Mouse (Mus musculus) neural tube, embryonic 12.5 days (tissue): ENCODE data around the gene 4930455H04Rik. TPM values are rescaled to one million over a fixed set of nuclear protein-coding genes. Genes with fewer than 3 reads are reported as not detected.

Source experiments
- ATAC-seq: fragments of 200-750 bp; cut with Nextera tagmentation; 2 replicates; pipeline ENCODE4 v1.8.0; 2017; ENCODE audit warnings: low read depth, mild to moderate bottlenecking, moderate TSS enrichment, moderate library complexity; ENCODE audit not compliant: low FRiP score
- H3K27ac ChIP-seq: fragments of 300-500 bp; sonication (generic); 2 replicates; pipeline ENCODE4 v1.5.1; 2016
- H3K27me3 ChIP-seq: fragments of 300-500 bp; sonication (generic); replicated peaks from 2 replicates; pipeline ENCODE4 v1.6.1; 2016; ENCODE audit warnings: mild to moderate bottlenecking
- H3K36me3 ChIP-seq: fragments of 300-500 bp; sonication (generic); 2 replicates; pipeline ENCODE4 v1.6.1; 2016; ENCODE audit warnings: mild to moderate bottlenecking
- H3K4me1 ChIP-seq: fragments of 300-500 bp; sonication (generic); 2 replicates; pipeline ENCODE4 v1.6.1; 2016
- H3K4me2 ChIP-seq: fragments of 300-500 bp; sonication (generic); replicated peaks from 2 replicates; pipeline ENCODE4 v1.6.1; 2016; ENCODE audit warnings: mild to moderate bottlenecking
- H3K4me3 ChIP-seq: fragments of 300-500 bp; sonication (generic); 2 replicates; pipeline ENCODE4 v1.5.1; 2016
- H3K9ac ChIP-seq: fragments of 300-500 bp; sonication (generic); 2 replicates; pipeline ENCODE4 v1.6.1; 2016; ENCODE audit warnings: mild to moderate bottlenecking
- H3K9me3 ChIP-seq: fragments of 300-500 bp; sonication (generic); 2 replicates; pipeline ENCODE4 v1.6.1; 2016; ENCODE audit warnings: mild to moderate bottlenecking
- WGBS: fragments of 180-500 bp; shearing (Covaris S2); methylation state at CpG from one replicate; pipeline ENCODE4 v1.1.7; 2016; 5-methylcytosine and 5-hydroxymethylcytosine counted together
- polyA plus RNA-seq: library from polyadenylated mRNA; unstranded; fragments of >200 nt; fragmentation: Nextera tagmentation; extraction: Ambion mirVana; gene quantifications from 2 replicates; pipeline ENCODE4 v1.2.1, GENCODE M21; 2016

4930455H04Rik gene
- polyA plus RNA-seq, 1 experiment from 2014 or later, result not detected

DNA sequence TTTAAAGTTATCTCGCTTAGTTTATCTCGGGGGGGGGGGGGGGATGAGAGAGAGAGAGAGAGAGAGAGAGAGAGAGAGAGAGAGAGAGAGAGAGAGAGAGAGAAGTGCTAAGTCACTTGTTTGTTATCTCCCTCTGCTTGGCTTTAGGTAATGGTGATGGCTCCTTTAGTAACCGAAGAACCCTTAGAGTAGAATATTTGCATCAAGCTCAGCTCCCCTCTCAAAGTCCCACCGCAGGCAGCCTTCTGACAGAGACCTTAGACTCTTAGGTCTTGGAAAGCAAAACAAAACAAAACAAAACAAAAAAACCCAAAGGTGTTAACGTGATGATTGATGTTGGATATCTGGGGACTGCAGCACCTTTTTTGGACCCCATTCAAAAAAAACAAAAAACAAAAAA is 936 bp downstream of the 4930455H04Rik start:
- H3K9ac ChIP-seq, result 0 out of 2 replicates have a peak overlapping the region, but pooled peaks have one; percentile 48

DNA sequence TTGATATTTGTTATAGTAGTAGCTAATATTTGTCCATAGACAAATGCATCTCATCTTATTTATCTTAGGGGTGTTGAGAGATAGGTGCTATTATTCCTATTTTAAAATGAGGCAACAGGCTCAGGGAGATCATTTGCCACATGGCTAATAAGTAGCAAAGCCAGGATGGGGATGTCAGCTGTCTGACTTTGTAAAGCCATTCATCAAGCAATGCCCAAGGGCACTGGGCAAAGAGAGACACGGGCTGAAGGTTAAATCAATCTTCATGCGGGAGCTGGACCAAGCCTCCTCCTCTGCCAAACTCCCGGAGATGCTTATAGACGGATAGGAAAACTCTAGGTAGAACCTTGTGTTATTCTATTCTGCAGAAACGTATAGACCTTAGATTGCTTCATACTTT is 1.7 kb downstream of the 4930455H04Rik start:
- no peaks in the 10 kb centered on the region for H3K9me3 ChIP-seq
- no peak overlapping the region for H3K27ac ChIP-seq
- WGBS, result 65% methylated on average over 5 of the region's 5 CpGs
- no peak overlapping the region for H3K4me2 ChIP-seq
- no peak overlapping the region for H3K4me3 ChIP-seq
- H3K36me3 ChIP-seq, result no peaks in the 10 kb centered on the region
- H3K4me1 ChIP-seq, result peaks cover 6% of the 10 kb centered on the region; the same call in 1 of the 2 replicates
- no peaks in the 10 kb centered on the region for H3K27me3 ChIP-seq
- no peak for ATAC-seq
- no peak overlapping the region for H3K9ac ChIP-seq

More for the DNA sequence above, 936 bp downstream of the 4930455H04Rik start:
- no peaks in the 10 kb centered on the region for H3K27me3 ChIP-seq
- WGBS, result 38% methylated on average over 5 of the region's 5 CpGs
- peaks cover 6% of the 10 kb centered on the region; the same call in 1 of the 2 replicates for H3K4me1 ChIP-seq
- no peak for ATAC-seq
- H3K27ac ChIP-seq, result no peak overlapping the region
- peak overlapping the region; percentile 63 for H3K4me2 ChIP-seq
- H3K36me3 ChIP-seq, result no peaks in the 10 kb centered on the region
- H3K9me3 ChIP-seq, result no peaks in the 10 kb centered on the region
- H3K4me3 ChIP-seq, result peak overlapping the region; percentile 30; the same call in 1 of the 2 replicates

DNA sequence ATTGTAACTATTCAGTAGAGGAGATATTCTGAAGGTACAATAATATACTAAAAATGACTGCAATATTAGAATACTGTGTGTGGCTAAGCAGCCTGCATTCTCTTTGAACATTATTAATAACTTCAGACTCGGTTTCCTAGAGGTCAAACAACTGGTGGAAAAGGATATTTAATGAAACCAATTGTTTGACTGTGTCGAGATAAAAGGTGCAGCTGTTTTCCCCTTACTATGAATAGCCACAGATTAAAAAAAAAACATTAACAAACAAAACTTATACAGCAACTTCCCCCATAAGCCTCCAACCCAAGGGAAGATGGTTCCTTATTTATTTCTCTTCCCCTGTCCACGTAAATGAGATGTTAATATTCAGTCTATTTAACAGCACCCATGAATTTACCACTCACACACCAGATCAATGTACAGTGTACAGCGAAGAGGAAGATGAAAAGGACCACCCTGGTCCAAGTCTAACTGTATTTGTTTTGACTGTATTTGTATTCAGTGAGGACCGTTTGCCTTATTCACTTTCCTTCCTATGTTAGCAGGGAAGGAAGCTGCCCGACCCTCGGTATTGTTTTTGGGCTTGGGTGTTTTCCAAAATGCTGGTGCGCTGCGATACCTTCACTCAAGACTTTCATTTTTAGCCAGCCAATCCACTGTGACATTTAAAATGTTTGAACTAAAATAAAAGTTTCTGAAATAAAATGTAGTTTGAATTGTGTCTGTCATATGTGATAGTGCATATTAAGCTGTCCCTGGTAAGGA is 13.9 kb downstream of the 4930455H04Rik start:
- H3K9ac ChIP-seq, result no peak overlapping the region
- no peak overlapping the region for H3K4me2 ChIP-seq
- no peak overlapping the region for H3K4me3 ChIP-seq
- no peaks in the 10 kb centered on the region for H3K27me3 ChIP-seq
- no peaks in the 10 kb centered on the region for H3K36me3 ChIP-seq
- no peaks in the 10 kb centered on the region for H3K4me1 ChIP-seq
- no peak overlapping the region for H3K27ac ChIP-seq
- WGBS, result 82% methylated on average over 9 of the region's 9 CpGs
- no peak for ATAC-seq
- no peaks in the 10 kb centered on the region; the same call in none of the 2 replicates for H3K9me3 ChIP-seq

DNA sequence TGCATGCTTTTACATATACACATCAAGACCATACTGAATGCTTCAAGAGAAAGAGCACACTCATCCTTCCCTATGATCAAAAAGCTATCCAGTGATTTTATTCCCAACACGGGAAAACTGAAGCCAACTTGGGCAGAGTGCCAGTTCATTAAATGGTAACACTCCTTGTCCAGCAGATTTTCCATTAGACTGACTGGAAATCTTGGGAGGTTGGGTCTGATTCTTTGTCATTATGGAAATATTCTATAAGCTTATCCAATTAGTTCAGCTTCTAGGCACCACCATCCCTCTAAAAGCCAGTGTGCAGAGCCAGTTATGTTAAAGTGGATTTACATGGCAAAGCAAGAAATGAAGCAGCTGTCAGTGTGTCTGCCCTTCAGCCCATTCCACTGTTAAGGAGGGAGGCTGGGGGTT is 17.0 kb downstream of the 4930455H04Rik start:
- Histone ChIP-seq H3K4me3 (no peak overlapping the region), H3K36me3 (no peaks in the 10 kb centered on the region), H3K4me2 (no peak overlapping the region), H3K27ac (no peak overlapping the region), H3K9ac (no peak overlapping the region), H3K9me3 (no peaks in the 10 kb centered on the region), H3K4me1 (no peaks in the 10 kb centered on the region), H3K27me3 (no peaks in the 10 kb centered on the region)
- no peak for ATAC-seq
- WGBS, result 66% methylated on average over 1 of the region's 1 CpGs

DNA sequence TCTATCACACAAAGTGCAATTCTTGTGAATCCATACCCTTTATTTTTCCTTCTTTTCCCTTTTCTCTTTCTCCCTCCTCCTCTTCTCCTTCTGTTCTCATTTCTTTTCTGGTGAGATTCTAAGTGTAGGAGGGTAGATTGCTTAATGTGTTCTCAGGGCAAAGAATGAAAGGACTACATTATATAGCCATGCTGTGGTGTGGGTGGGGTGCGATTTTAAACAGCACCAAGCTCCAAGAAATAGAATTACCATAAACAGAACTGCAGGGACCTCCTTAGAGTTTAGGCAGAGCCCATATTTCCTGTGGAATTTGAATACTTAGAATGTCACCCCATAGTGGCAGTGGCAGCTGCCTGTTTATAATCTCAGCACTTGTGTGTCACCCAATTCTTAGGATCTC is 17.7 kb downstream of the 4930455H04Rik start:
- H3K4me1 ChIP-seq, result no peaks in the 10 kb centered on the region
- H3K4me2 ChIP-seq, result no peak overlapping the region
- H3K4me3 ChIP-seq, result no peak overlapping the region
- H3K9ac ChIP-seq, result no peak overlapping the region
- WGBS, result 78% methylated on average over 1 of the region's 1 CpGs
- no peak for ATAC-seq
- H3K36me3 ChIP-seq, result no peaks in the 10 kb centered on the region
- H3K9me3 ChIP-seq, result no peaks in the 10 kb centered on the region
- no peaks in the 10 kb centered on the region for H3K27me3 ChIP-seq
- no peak overlapping the region for H3K27ac ChIP-seq

DNA sequence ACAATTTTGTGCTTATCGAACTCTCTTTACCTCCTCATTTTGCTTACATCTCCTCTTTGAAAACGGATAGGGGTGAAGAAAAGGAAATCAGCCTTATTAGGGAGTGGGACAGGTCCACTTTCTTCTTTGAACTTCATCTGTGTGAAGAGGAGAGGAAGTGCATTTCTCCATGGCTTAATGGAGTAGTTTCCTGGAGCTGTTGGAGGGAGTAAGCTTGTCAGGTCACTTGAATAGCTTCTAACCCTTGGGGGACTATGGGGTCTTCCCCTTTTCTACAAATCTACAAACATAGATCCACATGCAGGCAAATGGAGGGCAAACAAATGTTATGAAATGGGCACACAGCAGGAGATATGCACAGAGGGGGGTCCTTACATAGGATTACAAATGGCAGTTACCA is 18.4 kb downstream of the 4930455H04Rik start:
- Histone ChIP-seq H3K9me3 (no peaks in the 10 kb centered on the region), H3K4me3 (no peak overlapping the region), H3K4me2 (no peak overlapping the region), H3K4me1 (no peaks in the 10 kb centered on the region), H3K36me3 (no peaks in the 10 kb centered on the region), H3K27me3 (no peaks in the 10 kb centered on the region), H3K9ac (no peak overlapping the region), H3K27ac (no peak overlapping the region)
- 73% methylated on average over 2 of the region's 2 CpGs for WGBS
- no peak for ATAC-seq

DNA sequence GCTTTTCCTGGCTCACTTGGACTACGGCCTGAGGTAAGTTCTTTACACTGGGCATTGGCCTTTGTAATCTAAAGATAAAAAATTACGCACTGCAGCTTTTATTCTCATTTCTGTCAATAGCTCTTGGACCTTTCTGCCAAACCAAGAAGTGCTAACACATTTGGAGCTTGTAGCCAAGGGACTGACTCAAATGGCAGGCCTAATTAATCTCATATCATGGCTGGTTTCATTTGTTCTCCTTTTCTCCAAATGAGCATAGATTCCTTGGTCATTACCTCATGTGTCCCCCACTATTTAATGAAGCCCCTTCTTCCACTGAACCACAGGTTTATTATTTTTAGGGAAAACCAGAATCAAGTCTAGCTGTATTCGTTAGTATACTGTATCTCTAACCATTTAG is 20.2 kb downstream of the 4930455H04Rik start:
- Histone ChIP-seq H3K36me3 (no peaks in the 10 kb centered on the region), H3K27me3 (no peaks in the 10 kb centered on the region), H3K9ac (no peak overlapping the region), H3K4me1 (no peaks in the 10 kb centered on the region), H3K4me2 (no peak overlapping the region), H3K27ac (no peak overlapping the region), H3K4me3 (no peak overlapping the region), H3K9me3 (no peaks in the 10 kb centered on the region)
- no peak for ATAC-seq
- WGBS, result 88% methylated on average over 3 of the region's 3 CpGs

DNA sequence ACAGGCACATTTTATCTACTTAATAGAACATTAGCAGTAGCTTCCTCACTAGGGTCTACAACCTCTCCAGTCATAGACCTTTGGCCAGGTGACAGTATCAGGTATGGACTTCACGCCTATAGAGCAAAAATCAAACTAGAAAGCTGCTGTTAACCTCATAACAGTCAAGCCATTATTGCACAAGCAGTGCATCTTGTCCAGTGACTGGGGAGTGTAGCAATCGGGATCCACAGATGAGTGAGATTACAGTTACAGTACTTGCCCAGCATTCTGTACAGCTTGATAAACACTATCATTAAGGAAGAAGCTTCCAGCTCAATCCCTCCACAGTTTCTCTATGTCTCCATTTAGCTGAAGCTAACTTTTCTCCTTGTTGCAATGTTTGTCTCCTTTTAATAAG is 23.1 kb downstream of the 4930455H04Rik start:
- Histone ChIP-seq H3K36me3 (no peaks in the 10 kb centered on the region), H3K4me3 (no peak overlapping the region), H3K27ac (no peak overlapping the region), H3K4me2 (no peak overlapping the region), H3K27me3 (no peaks in the 10 kb centered on the region), H3K4me1 (no peaks in the 10 kb centered on the region), H3K9ac (no peak overlapping the region), H3K9me3 (no peaks in the 10 kb centered on the region)
- ATAC-seq, result no peak
- 87% methylated on average over 2 of the region's 2 CpGs for WGBS

DNA sequence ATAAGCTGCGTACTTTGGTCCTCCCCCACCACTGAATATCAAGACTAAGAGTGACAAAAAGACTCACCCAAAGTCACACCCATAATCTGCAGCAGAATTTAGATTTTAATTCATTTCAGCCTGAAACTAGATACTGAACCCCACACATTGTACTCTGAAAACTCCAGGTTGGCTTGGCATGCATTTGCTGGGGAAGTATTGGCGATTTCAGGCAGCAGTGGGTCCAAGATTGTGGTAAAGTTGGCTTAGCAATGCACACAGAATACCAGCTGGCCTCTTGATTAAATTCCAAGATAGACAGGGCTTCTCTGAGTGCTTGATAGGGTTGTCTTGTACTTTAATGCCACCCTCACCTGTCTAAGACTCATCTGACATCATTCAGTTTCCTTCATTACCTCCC is 24.9 kb downstream of the 4930455H04Rik start:
- ATAC-seq, result no peak
- no peaks in the 10 kb centered on the region for H3K36me3 ChIP-seq
- no peaks in the 10 kb centered on the region for H3K9me3 ChIP-seq
- H3K9ac ChIP-seq, result no peak overlapping the region
- no peak overlapping the region for H3K4me2 ChIP-seq
- H3K27me3 ChIP-seq, result no peaks in the 10 kb centered on the region
- H3K4me3 ChIP-seq, result no peak overlapping the region
- no peaks in the 10 kb centered on the region for H3K4me1 ChIP-seq
- 80% methylated on average over 2 of the region's 2 CpGs for WGBS
- no peak overlapping the region for H3K27ac ChIP-seq

DNA sequence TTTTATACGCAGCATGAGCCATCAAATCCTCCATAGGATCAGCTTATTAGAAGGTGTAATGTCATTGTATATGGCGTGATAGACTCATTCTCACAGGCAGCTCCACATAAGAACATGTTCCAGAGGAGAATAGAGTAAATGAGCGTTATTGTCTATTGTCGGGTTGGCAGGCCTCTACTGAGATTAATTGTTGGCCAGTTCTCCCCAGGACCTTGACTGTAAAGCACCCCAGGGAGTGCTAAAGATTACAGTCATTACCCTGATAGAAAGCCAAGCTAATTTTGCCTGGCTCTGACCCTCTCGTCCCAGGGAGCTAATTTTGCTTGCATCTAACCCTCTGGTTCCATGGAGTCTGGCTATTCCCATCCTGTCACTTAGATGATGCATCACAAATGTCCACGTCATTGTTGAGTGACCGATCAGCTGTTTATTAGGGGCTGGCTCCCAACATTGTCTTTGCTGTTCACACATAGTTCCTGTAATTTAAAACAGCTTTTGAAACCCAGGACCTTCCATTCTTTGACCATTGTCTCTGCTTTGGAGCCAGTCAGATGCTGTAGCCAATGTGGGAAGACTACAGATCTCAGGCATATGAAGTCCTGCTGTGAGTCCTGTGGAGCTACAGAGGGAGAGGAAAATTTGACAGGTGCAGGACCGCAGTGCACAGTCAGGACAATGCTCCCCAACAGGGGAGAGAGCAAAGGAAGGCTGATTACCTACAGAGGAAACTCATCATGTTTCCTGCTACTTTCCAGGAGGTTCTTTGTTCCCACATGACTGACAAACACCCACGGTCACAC is 33.8 kb downstream of the 4930455H04Rik start:
- 19% methylated on average over 9 of the region's 9 CpGs for WGBS
- no peak overlapping the region for H3K27ac ChIP-seq

DNA sequence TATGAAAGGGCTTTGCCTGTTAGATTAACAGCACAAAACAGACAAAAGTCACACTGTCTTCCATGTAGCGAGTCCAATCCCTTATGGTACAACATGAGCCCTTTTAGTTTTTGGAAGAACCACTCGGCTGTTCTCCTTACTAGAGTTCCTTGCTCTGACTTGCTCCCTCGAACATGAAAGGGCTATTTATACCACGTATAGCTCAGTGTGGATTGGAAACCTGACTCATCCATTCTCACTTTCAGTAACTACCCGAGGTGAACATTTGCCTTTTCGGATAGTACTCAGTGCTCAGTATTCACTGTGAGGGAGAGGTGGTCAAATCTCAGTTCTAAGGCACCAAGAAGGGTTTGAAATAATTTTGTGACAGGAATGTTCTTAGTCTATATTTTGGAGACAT is 35.3 kb downstream of the 4930455H04Rik start:
- Histone ChIP-seq H3K27me3 (no peaks in the 10 kb centered on the region), H3K9ac (no peak overlapping the region), H3K4me3 (no peak overlapping the region), H3K4me2 (no peak overlapping the region), H3K4me1 (peaks cover 6% of the 10 kb centered on the region), H3K27ac (no peak overlapping the region), H3K36me3 (no peaks in the 10 kb centered on the region), H3K9me3 (no peaks in the 10 kb centered on the region)
- WGBS, result 73% methylated on average over 6 of the region's 6 CpGs
- no peak for ATAC-seq

More for the DNA sequence above, 33.8 kb downstream of the 4930455H04Rik start:
- Histone ChIP-seq H3K36me3 (no peaks in the 10 kb centered on the region), H3K4me3 (no peak overlapping the region), H3K4me1 (peaks cover 6% of the 10 kb centered on the region), H3K4me2 (no peak overlapping the region), H3K27me3 (no peaks in the 10 kb centered on the region), H3K9me3 (no peaks in the 10 kb centered on the region), H3K9ac (no peak overlapping the region)
- ATAC-seq, result peak; percentile 76

DNA sequence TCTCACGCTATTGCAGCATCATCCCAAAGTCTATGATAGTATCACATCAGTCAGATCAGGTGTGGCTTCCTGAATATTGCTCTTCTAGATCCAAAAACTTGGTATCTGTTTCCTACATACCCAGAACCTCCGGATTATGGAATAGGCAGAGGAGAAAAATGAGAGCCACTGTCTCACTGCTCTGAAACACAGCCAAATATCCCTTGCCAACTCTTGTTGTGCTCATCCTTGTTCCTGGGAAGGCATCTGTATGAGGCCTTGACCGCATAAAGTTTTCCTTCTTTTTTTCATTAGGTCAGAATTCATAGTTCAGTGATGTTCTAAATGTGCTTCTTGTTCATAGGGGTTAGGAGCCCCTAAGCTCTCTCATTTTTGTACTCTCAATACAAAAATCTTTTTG is 38.6 kb downstream of the 4930455H04Rik start:
- Histone ChIP-seq H3K9me3 (no peaks in the 10 kb centered on the region), H3K27me3 (no peaks in the 10 kb centered on the region), H3K4me2 (no peak overlapping the region), H3K4me1 (peaks cover 6% of the 10 kb centered on the region), H3K4me3 (no peak overlapping the region), H3K9ac (no peak overlapping the region), H3K27ac (no peak overlapping the region), H3K36me3 (no peaks in the 10 kb centered on the region)
- 92% methylated on average over 3 of the region's 3 CpGs for WGBS
- no peak for ATAC-seq
